Mouse (Mus musculus) liver, embryonic 11.5 days (tissue): ENCODE results near the gene Fcgr2b. TPM values are rescaled to one million over a fixed set of nuclear protein-coding genes. Genes with fewer than 3 reads are reported as not detected.
"Not testable (repeated sequence)": the region's sequence is repeated elsewhere in the genome, so short reads cannot be mapped to it uniquely, and the experiment has no call there.

ENCODE experiments used
- ATAC-seq: fragments of 200-750 bp; cut with Nextera tagmentation; replicated peaks from 2 replicates; pipeline ENCODE4 v1.8.0; 2017; ENCODE audit warnings: moderate number of reproducible peaks, mild to moderate bottlenecking, moderate TSS enrichment, moderate library complexity; ENCODE audit not compliant: low FRiP score
- DNase-seq: peaks from one replicate; pipeline ENCODE4 v3.0.0-alpha.2; 2017; ENCODE audit warnings: low spot score
- H3K27ac ChIP-seq: fragments of 300-500 bp; sonication (generic); 2 replicates; pipeline ENCODE4 v1.5.1; 2014; ENCODE audit warnings: mild to moderate bottlenecking, low read depth, low read length, control low read depth
- H3K27me3 ChIP-seq: fragments of 300-500 bp; sonication (generic); replicated peaks from 2 replicates; pipeline ENCODE4 v1.6.1; 2014; ENCODE audit warnings: low read length, mixed read lengths; ENCODE audit not compliant: control insufficient read depth, insufficient read depth
- H3K36me3 ChIP-seq: fragments of 300-500 bp; sonication (generic); 2 replicates; pipeline ENCODE4 v1.6.1; 2014; ENCODE audit warnings: mild to moderate bottlenecking, low read length, moderate library complexity, mixed read lengths; ENCODE audit not compliant: control insufficient read depth, insufficient read depth
- H3K4me1 ChIP-seq: fragments of 300-500 bp; sonication (generic); replicated peaks from 2 replicates; pipeline ENCODE4 v1.6.1; 2014; ENCODE audit warnings: low read length, mixed read lengths; ENCODE audit not compliant: control insufficient read depth, insufficient read depth
- H3K4me2 ChIP-seq: fragments of 300-500 bp; sonication (generic); 2 replicates; pipeline ENCODE4 v1.6.1; 2014; ENCODE audit warnings: mild to moderate bottlenecking, control low read depth, moderate library complexity
- H3K4me3 ChIP-seq: fragments of 300-500 bp; sonication (generic); 2 replicates; pipeline ENCODE4 v1.5.1; 2014; ENCODE audit warnings: low read depth, low read length, control low read depth
- H3K9ac ChIP-seq: fragments of 300-500 bp; sonication (generic); 2 replicates; pipeline ENCODE4 v1.6.1; 2014; ENCODE audit warnings: low read depth, low read length, control low read depth
- H3K9me3 ChIP-seq: fragments of 300-500 bp; sonication (generic); 2 replicates; pipeline ENCODE4 v1.6.1; 2016; ENCODE audit warnings: low read length, inconsistent platforms, mixed read lengths; ENCODE audit not compliant: control insufficient read depth
- WGBS: fragments of 180-500 bp; shearing (Covaris S2); extraction: QIAGEN DNeasy Blood & Tissue Kit; methylation state at CpG from one replicate; pipeline ENCODE4 v1.1.7; 2014; 5-methylcytosine and 5-hydroxymethylcytosine counted together
- polyA plus RNA-seq: library from polyadenylated mRNA; unstranded; fragments of >200 nt; fragmentation: Nextera tagmentation; extraction: Ambion mirVana; gene quantifications from 2 replicates; pipeline ENCODE4 v1.2.1, GENCODE M21; 2014

Gene Fcgr2b
- polyA plus RNA-seq, 1 experiment from 2014 or later, result 2.0 TPM

DNA sequence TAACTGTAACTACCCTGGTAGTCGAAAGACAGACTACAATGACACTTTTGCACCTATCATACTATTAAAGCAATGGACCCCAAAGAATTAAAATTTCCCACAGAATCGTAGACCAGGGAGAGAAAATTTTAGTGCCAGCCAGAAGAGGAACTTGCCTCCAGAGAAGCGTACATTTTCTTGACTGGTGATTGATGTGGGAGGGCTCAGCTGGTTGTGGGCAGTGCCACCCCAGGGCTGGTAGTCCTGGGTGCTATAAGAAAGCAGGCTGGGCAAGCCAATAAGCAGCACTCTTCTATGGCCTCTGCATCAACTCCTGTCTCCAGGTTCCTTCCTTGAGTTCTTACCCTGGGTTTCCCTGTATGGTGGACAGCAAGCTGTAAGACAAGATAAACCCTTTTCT lies 8.7 kb upstream of the Fcgr2b start:
- H3K36me3 ChIP-seq, result no peaks in the 10 kb centered on the region
- no peak overlapping the region for H3K9ac ChIP-seq
- no peaks in the 10 kb centered on the region for H3K4me1 ChIP-seq
- H3K27me3 ChIP-seq, result no peaks in the 10 kb centered on the region
- no peaks in the 10 kb centered on the region for H3K9me3 ChIP-seq
- H3K4me3 ChIP-seq, result no peak overlapping the region
- DNase-seq (no peak), ATAC-seq (no peak)
- no peak overlapping the region for H3K27ac ChIP-seq
- no peak overlapping the region for H3K4me2 ChIP-seq
- 68% methylated on average over 3 of the region's 3 CpGs for WGBS

DNA sequence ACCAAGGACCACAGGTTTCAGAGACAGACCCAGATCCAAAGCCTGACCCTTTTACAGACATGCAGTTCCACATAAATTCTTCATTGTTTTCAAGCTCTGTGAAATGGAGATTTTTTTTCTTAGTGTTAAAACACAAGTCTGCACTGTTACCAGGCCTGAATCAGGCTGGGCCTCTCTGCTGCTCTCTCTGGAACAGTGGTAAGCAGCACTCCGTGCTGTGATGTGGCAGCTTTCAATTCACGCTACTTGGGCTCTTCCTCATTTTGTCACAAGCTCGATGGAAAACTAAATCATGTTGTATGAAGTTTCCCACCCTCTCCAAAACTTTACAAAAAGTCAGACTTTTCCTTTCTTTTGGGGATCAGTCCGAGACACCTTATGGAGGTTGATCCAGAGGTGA lies 6.7 kb upstream of the Fcgr2b start:
- ATAC-seq, result no peak
- Histone ChIP-seq H3K4me1 (no peaks in the 10 kb centered on the region), H3K9ac (no peak overlapping the region), H3K27me3 (no peaks in the 10 kb centered on the region), H3K4me2 (no peak overlapping the region), H3K27ac (no peak overlapping the region), H3K4me3 (no peak overlapping the region), H3K9me3 (no peaks in the 10 kb centered on the region), H3K36me3 (no peaks in the 10 kb centered on the region)
- WGBS, result 59% methylated on average over 4 of the region's 4 CpGs
- no peak for DNase-seq

DNA sequence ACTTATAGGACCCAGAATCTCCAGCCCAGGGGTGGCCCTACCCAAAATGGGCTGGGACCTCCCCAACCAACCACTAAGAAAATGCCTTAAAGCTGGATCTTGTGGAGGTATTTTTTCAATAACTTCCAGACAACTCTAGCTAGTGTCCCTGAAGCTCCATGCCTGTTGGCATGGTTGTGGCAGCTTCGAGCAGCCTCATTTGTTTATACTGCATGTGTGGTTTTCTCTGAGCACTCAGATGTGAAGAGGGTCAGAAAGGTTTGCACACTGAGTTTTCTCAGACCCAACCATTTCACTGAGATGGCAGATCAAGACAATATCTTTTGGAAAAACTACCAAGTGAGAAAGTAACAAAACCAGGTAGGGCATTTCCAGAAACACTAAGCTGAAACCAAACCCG lies 6.0 kb upstream of the Fcgr2b start:
- no peaks in the 10 kb centered on the region for H3K27me3 ChIP-seq
- H3K4me2 ChIP-seq, result no peak overlapping the region
- 72% methylated on average over 2 of the region's 2 CpGs for WGBS
- no peaks in the 10 kb centered on the region for H3K9me3 ChIP-seq
- no peak for DNase-seq
- ATAC-seq, result no peak
- no peak overlapping the region for H3K27ac ChIP-seq
- no peaks in the 10 kb centered on the region for H3K4me1 ChIP-seq
- H3K36me3 ChIP-seq, result no peaks in the 10 kb centered on the region
- no peak overlapping the region for H3K4me3 ChIP-seq
- no peak overlapping the region for H3K9ac ChIP-seq

- not testable (repeated sequence) for ATAC-seq, H3K9me3 ChIP-seq, H3K9ac ChIP-seq, H3K4me1 ChIP-seq, H3K4me3 ChIP-seq, H3K27ac ChIP-seq, H3K4me2 ChIP-seq, H3K27me3 ChIP-seq, H3K36me3 ChIP-seq, DNase-seq
- 77% methylated on average over 1 of the region's 1 CpGs for WGBS
Observed at GRCm38 (mm10) chr1:170981679-170982078, 5.3 kb upstream of the Fcgr2b start.

GRCm38 (mm10) chr1:170978601-170979000 lies 2.3 kb upstream of the Fcgr2b start:
- no peaks in the 10 kb centered on the region for H3K9me3 ChIP-seq
- no peak for ATAC-seq

DNA sequence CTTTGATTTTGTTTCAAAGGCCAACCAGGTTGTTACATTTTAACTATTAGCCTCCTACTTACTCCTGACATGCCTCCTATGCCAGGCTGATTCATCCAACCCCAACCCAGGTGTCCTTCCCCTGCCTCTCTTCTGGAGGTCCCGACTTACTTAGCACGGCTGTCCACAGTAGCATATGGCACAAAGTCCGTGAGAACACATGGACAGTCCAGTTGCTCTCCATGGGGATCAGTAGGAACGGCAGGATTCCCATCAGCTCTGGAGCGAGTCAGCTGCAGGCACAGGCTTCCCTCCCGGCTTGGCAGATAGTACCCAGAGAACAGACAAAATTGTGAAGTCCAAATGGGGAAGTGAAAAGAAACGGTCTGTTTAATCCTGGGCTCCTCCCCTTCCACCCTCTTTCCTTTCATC lies 591 bp downstream of the Fcgr2b start:
- H3K9me3 ChIP-seq, result no peaks in the 10 kb centered on the region
- H3K27me3 ChIP-seq, result no peaks in the 10 kb centered on the region
- DNase-seq (no peak), ATAC-seq (no peak)
- no peaks in the 10 kb centered on the region for H3K36me3 ChIP-seq
- no peak overlapping the region for H3K4me3 ChIP-seq
- 52% methylated on average over 7 of the region's 7 CpGs for WGBS
- no peak overlapping the region for H3K4me2 ChIP-seq
- H3K27ac ChIP-seq, result no peak overlapping the region
- H3K4me1 ChIP-seq, result no peaks in the 10 kb centered on the region
- no peak overlapping the region for H3K9ac ChIP-seq

More at GRCm38 (mm10) chr1:170978601-170979000, 2.3 kb upstream of the Fcgr2b start:
- no peak for DNase-seq
- no peak overlapping the region for H3K27ac ChIP-seq
- no peaks in the 10 kb centered on the region for H3K27me3 ChIP-seq
- no peaks in the 10 kb centered on the region for H3K36me3 ChIP-seq
- H3K4me2 ChIP-seq, result no peak overlapping the region
- H3K9ac ChIP-seq, result no peak overlapping the region
- 66% methylated on average over 4 of the region's 4 CpGs for WGBS
- H3K4me1 ChIP-seq, result no peaks in the 10 kb centered on the region
- no peak overlapping the region for H3K4me3 ChIP-seq

DNA sequence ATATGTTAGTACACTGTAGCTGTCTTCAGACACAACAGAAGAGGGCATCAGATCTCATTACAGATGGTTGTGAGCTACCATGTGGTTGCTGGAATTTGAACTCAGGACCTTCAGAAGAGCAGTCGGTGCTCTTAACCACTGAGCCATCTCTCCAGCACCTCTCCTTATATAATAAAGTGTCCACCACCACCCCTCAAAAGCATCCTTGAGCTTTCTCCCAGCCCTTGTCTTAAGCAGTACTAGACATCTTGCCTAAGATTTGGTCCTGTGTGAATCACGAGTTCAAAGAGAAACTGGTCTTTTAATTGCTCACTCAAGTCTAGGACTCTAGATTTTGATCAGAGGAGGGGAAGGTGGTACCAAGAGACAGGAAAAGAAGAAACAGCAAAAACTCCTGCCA lies 997 bp downstream of the Fcgr2b start:
- not testable (repeated sequence) for DNase-seq, H3K27me3 ChIP-seq, ATAC-seq, H3K9me3 ChIP-seq, H3K4me3 ChIP-seq, H3K4me1 ChIP-seq, H3K27ac ChIP-seq, H3K9ac ChIP-seq, H3K4me2 ChIP-seq, H3K36me3 ChIP-seq
- 72% methylated on average over 2 of the region's 2 CpGs for WGBS

DNA sequence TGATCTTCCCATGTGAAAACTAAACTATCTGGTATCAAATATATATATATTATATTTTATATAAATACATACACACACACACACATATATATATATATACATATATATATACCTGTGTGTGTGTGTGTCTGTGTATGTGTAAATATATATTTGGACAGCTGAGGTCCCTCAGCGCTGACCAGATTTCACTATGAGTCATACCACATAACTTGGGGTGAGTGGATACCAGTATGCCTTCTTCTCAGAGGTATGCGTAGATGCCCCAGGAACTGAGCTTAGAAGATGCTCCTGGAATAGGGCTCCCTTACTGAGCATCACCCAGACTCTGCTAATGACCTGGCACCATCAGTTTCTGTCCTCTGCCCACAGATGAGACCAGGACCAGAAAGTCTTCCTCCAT lies 1.6 kb downstream of the Fcgr2b start:
- ATAC-seq (no peak), DNase-seq (no peak)
- WGBS, result 95% methylated on average over 2 of the region's 2 CpGs
- Histone ChIP-seq H3K9me3 (no peaks in the 10 kb centered on the region), H3K4me3 (no peak overlapping the region), H3K27ac (no peak overlapping the region), H3K27me3 (no peaks in the 10 kb centered on the region), H3K36me3 (no peaks in the 10 kb centered on the region), H3K4me2 (no peak overlapping the region), H3K4me1 (no peaks in the 10 kb centered on the region), H3K9ac (no peak overlapping the region)

GRCm38 (mm10) chr1:170974171-170974570 lies 2.2 kb downstream of the Fcgr2b start:
- ATAC-seq, result no peak
- Histone ChIP-seq H3K27ac (no peak overlapping the region), H3K27me3 (no peaks in the 10 kb centered on the region), H3K4me3 (no peak overlapping the region), H3K9ac (no peak overlapping the region), H3K9me3 (no peaks in the 10 kb centered on the region), H3K4me2 (no peak overlapping the region), H3K36me3 (no peaks in the 10 kb centered on the region), H3K4me1 (no peaks in the 10 kb centered on the region)
- 82% methylated on average over 8 of the region's 8 CpGs for WGBS
- no peak for DNase-seq
